Mouse (Mus musculus) CD4-positive, CD25-positive, alpha-beta regulatory T cell, adult 4 months (primary cell): ENCODE measurements around the gene Zfp423. TPM values are rescaled to one million over a fixed set of nuclear protein-coding genes. Genes with fewer than 3 reads are reported as not detected.

ENCODE experiments used
- ATAC-seq: one replicate; pipeline ENCODE4 v1.8.0; 2017
- polyA plus RNA-seq, 2 experiments: library from polyadenylated mRNA; unstranded; fragments of 100-300 nt; shearing (Covaris generic); gene quantifications; one replicate each; pipeline ENCODE4 v1.2.1; 2017

Gene Zfp423
- not detected for polyA plus RNA-seq

DNA sequence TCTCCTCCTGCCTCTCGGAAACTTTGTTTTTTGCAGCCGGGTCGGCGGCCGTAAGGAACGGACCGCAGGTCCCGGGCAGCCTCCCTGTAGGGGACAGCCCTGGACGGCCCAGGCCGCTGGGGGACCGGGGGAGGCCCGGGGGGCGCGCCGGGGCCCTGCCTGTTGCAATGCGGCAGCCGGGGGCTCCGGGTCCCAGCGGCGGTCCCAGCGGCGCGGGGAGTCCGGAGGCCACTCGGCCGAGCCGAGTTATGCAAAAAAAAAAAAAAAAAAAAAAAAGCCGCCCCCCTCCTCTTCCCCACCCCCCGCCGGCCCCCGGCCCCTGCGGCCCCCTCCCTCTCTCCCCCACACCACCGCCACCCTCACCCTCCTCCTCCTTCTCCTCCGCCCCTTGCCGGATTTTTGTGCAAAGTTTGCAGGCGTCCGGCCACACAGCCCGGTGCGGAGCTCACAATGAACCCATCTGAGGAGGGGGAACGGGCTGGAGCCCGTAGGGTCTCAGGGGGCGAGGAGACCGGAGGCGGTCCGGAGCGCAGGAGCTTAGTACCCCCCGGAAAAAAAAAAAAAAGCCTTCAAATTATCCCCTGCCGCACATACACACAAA, at the start of gene Zfp423:
Gene Zfp423 (minus strand): TSS at position 276 of the 601 bp plus-strand sequence.
- no peak for ATAC-seq

DNA sequence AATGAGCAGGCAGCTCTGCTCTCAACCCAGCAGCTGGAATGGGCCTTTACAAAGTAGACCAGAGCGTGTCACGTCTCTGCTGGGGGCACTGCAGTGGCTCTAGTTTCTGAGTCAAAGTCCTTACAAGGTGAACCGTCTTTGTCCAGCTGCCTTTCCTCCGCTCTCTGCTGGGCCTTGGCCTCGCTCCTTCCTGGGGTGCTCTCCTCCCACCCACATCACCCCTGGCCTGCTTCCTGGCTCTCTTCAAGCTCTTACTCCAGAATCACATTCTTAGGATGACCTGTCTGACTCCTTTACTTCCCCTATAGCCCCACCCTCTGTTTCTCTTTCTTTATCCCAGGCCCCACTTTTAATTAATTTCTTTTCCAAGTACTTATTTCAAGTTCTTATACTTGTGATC, 47.4 kb upstream of the Zfp423 start:
- no peak for ATAC-seq

DNA sequence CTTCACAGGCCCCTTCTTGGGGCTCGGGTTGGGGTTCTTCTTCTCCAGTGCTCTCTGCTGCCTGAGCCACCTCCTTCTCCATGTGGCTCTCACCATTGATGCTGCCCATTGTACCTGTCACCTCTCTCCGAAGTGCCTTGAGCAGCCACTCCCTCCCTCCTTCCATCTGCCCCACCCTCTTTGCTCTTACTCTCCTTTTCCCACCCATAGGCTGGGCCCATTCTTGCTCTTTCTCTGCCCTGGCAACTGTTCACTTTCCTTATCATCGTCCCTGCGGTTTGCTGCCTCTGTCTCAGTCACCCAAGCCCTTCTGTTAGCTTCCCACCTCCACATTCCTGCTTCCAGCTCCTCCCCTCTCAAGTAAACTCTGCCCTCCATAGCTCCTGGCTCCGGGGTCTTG, 25.4 kb upstream of the Zfp423 start:
- no peak for ATAC-seq

DNA sequence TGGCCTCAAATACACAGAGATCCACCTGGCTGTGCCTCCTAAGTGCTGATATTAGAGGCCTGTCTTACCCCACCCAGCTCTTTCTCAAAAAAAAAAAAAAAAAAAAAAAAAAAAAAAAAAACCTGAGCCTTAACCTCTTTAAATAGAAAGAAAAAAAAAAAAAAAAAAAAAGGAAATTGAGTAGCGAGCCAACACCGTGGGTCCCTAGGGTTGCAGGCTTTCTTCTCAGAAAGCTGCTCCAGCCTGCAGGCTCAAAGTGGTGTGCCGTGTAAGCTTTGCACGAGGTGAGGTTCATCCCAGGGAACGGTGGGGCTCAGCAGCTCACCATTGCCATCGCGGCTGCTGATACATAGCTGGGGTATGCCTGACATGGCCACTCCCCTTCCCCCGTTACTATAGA, 24.6 kb upstream of the Zfp423 start:
- no peak for ATAC-seq

DNA sequence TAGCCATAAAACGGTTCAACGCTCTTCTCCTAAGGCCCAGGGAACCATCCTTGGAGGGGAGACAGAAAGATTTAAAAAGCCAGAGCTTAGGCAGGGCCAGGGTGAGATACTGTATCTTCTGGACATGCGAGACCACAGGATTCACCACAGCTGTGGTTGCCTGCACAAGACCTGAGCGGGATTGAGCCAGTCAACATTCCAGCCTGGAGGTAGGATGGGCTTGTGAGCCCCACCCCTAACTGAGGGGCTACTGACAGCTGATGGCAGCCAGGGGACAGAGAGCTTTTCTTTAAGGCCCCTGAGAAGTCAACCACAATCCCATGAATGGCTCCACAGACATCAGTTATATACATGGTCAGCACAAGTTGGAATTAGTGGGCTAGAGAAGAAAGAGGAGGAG, 23.5 kb upstream of the Zfp423 start:
- ATAC-seq, result no peak

DNA sequence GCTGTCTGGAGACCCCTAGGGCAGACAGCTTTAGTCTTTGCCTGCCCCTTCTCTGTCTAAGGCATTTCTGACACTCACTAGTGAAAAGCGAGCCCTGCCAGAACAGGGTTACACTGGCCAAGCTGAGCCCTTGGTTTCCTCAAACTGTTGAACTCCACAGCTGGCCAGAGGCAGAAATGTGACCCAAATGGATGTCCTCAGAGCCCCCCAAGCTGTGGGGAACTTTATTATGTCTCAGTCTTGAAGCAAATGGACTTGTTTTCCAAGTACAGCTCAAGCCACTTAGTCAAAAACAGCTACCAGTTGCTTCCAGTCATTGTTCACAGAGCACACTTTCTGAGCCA, 16.0 kb upstream of the Zfp423 start:
- no peak for ATAC-seq

DNA sequence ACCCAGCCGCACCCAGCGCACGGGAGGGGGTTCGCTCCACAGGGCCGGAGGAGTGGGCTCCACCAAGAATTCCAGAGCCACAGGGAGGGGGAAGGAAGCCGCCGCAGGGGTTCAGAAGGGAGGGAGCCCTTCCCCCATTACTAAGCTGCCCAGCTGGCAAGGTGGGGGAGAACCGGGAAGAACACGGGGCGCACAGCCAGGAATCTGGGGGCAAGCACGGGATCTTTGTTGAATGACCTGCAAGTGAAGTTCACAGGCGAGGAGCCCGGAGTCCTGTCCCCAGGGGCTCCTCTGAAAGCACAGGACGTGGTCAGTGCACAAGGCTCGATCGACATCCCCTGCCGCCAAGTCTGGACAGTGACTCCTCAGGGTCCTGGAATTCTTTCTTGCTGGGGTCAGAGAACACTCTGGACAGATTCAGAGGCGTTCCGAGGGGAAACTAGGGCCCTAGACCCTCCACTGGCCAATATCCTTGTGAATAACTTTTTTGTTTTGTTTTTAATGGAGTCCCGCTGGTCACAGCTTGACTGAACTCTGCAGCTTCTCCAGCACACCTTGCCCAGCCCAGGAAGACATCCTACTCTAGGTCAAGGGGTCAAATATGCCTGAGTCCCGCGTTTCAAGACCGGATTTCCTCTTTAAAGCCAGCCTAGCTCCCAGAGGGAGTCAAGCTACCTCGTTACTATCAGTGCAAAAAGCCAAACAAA, 15.5 kb upstream of the Zfp423 start:
- ATAC-seq, result no peak

DNA sequence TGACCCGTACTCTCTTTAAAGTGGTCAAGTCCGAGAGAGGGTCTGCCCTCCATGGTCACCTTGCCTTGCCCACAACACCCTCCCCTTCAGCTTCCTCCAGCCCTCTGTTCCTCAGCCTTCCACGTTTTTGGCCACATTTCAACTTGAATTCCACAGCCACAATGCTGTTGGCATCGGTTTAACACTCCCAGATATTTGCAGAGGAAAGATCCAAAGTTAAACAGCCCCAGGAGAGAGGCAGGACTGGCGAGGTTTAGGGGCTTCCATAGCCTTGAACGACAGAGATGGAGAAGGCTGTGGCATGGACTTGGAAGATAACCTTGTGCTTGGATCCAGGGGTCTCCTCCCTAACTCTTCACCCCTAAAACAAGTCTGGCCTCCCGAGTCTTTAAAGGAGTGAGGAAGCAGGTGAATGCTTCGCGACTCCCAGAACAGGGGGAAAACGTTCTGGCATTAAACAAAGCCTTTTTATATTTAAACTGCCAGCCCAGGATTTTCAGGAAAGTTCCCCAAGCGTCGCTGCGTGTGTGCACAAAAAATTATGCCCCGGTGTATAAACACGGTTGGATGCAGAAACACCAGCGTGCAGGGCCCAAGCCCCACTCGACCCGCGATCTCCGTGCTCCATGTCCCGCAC, 14.8 kb upstream of the Zfp423 start:
- no peak for ATAC-seq

DNA sequence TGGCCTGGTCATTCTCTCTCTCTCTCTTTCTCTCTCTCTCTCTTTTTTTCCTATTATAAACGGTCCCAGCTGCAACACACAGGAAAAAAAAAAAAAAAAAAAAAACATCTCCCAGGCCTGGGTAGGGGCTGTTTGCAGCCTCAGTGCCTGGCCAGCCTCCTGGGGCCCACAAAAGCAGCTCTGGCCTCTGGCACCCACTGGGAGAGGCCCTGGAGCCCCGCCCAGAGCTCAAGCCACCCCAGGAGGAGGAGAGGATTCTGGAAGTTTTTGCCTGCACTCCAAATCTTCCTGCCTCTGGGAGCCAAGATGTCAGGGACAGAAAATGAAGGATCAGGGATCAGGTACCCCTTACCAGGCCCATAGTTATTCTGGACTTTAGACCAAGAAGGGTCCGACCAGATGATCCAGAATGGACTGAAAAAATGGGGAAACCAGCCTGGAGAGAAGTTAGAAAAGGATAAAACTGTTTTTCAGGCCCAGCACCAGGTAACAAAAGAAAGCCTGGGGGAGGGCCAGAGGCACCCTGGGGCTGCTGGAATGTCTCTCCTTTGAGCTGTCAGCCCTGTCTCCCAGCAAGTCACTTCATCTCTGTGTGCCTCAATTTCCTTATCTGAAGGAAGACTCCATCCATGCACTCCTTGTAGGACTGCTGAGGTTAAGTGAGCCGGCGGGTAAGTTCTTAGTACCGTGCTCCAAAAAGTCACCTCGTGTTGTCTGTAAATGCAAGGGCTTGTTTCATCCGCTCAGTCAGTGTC, 8.6 kb upstream of the Zfp423 start:
- ATAC-seq, result no peak

DNA sequence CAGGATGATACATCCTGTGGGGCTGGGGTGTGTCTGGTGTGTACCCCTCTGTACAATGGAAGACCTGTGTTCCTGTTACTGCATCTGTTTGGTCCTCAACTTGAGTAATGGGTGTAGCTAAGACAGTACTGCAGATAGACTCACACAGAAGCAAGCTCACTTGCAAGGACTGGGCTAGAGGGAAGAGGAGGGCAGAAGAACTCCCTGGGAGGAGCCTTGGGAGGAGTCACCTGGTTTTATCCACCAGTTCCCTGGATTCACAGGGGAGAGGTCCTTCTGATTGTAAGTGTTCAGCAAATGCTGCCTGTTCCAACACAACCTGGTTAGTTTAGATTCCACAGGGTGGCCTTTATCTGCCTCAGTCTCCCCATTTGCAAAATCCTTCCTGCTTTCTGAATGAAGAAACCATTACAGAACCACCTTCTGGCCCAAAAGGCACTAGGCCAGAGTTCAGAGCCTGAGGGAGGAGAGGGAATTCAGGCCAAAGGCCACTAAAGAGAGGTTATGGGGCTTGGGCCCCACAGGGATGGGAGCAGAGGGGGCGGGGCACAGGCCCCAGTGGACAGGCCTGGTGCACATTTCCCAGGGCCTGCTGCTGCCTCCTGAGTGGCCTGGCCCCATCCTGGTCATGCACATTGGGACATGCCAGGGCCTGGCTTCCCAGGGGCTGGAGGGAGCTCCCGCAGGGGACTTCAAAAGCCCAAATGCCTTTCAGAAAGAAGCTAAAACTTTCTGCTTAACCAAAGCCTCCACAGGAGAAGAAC, 7.8 kb upstream of the Zfp423 start:
- ATAC-seq, result no peak

DNA sequence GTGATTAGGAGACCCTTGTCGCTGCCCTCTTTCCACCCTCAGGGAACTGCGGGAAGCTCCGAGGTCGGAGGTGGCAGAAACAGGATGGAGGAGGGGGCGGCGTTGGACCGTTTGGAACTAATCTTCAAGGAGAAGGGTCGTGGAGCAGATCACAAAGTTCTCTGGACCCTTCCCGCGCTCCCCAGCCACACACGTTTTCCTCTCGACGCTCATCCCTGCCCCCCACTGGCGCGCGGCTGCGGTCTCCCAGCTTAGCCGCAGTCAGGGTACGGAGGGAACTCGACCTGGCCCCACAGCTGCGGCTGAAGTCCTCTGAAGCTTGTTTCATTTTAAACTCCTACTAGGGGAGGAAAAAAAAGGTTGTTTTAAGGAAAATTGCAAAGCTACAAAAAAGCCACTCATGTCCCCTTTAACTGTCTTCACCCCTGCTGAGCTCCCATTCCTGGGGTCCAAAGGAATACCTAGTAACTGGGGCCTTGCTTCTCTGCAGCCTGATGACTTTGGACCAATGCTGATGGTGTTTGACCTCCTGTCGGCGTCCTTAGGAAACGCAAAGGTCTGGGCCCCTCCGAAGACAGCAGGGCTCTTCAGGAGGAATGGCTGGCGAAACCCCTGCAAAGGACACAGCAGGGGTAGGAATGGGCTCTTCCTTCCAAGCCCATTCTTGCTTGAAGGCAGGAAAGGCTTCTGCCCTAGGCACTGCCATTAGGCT, 3.3 kb upstream of the Zfp423 start:
- ATAC-seq, result no peak

DNA sequence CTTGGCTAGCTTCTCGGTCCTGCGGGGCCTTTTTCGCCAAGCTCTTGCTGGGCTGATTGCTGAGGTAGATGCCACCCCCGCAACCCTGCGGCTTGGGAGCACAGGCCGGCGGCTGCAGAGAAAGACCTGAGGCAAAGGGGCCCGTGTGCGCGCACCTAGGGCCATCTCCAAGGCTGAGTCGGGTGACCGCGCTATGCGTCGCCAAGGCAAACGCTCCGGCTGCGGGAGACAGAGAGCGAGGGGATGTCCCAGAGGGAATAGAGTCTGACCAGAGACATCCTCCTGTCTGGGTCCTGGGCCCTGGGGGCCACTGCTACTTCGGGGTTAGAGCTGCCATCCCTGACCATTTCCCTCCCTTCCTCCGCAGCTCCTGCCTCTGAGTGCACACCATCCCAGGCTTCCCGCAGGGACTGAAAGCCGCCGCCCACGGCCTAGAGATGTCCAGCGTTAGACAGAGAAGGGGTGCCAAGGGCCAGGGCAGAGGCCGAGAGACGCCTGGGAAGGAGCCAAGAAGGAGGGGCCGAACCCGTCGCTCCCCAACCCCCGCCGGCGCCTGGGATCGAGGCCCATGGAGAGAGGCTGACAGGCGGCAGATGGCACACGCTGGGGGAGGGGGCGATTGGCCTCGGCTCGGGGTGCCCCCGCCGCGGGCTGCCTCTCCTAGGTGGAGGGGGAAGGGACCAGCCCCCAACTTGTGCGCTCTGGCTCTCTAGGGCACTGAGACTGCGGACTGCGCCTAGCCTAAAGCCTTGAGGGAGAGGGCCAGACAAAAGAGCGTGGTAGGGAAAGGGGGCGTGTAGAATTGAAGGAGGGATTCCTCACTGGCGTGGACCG, 2.5 kb upstream of the Zfp423 start:
- no peak for ATAC-seq

DNA sequence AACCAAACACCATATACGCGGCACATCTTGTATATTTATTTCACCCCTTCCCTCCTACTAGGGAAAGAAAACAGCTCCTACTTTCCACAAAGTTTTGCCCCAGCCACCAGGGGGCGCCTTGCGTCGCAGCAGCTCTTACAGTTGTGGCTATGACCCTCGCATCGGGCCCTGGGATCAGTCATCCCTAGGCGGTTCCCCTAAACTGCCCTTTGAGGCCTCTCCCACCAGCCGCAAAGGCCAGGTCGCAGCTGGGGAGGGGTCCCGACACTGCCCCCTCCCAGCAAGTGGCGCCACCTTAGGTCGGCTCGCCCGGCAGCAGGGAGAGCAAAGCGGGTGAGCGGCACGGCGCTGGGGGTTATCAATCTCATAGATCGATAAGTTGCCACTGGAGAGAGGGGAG, 1.7 kb upstream of the Zfp423 start:
- ATAC-seq, result no peak

DNA sequence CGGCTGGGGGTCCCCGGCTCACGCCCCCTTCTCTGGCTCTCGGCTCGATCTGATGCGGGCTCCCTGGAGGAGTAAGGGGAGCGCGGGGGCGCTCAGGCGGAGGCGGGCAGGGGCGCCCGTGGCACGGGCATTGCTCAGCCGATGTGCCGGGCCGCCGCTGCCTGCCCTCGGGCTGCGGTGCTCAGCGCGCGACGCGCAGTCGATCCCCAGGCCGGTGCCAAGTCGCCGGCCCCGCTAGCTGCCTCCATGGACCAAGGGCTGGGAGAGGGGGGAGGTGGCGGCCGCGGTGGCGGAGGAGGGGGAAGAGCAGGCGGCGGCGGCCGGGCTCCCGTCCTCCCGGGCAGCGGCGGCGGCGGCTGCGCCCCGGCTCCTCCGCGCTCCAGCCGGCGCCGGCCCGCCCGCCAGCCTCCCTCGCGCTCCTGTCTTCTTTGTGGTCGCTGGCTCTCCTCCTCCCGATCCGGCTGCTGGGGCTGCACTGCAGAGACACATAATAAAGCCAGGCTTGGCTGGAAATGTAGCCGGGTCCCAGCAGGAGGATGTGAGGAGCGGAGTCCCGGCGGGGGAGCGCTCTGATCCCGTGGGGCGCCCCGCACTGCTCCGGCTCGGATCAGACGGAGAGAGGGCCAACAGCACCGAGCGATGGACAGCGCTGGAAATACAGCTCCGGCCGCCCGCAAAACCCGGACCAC, 810 bp upstream of the Zfp423 start:
- no peak for ATAC-seq

DNA sequence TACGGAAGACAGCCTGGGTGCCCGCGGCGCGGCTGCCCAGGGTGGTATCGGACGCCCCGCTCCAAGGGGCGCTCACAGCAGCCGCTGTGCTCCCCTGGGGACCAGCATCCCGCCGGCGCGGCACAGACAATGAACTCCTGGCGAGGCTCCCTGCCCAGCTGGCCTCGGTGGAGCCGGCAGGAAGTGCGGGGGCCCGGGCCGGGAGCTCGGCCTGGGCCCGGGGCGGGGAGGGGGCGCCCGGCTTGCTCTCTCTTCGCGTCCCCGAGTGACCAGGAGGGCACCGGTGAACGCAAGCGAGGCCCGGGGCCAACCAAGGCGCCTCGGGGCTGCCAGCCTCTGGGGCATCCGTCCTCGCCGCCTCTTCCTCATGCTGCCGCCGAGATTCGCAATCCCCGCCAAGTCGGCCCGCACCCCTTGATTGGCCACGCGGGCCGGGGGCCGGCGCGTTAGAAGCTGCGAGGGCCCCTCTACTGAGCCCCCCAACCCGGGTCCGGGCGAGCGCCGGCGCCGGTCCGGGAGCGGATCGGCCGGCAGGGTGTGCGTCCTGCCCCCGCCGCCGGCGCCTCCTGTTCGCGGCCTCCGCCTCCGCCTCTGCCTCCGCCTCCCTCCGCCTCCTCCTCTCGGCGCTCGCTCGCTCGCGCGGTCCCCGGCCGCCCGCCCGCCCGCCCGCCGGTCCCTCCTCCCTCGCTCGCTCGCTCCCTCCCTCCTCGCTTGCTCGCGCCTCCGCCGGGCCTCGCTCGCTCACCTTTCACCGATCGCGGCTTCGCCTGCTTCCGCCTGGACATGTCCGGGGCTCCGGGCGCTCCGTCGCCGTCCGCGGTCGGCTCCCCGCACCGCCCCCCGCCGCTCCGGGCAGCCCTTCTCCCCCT, 710 bp downstream of the Zfp423 start:
- ATAC-seq, result no peak

DNA sequence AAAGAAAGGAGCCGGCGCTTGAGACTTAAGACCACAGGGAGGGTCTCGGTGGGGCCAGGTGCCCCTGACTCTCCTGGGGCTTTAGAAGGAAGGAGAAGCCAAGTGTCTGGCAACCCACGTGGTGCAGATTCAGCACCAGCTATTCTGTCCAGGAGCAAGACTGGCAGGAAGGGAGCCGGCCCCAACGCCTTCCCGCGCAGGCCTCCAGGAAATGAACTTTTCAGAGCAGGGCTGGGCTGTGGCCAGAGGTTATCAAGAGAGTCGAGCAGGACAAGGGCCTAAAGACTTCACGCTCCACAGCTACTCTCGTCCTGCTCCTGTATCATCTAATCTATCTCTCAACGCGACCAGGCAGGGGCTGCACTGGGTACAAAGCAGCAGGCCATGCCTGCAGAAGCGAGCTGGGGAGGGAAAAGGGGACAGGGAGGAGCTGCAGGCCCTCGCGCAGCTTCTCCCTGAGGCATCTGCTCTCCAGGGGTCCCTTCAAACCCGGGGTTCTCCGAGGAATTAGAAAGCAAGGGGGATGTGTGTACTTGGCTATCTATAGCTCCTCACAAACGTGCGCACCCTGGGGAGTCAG, 1.4 kb downstream of the Zfp423 start:
- ATAC-seq, result no peak

DNA sequence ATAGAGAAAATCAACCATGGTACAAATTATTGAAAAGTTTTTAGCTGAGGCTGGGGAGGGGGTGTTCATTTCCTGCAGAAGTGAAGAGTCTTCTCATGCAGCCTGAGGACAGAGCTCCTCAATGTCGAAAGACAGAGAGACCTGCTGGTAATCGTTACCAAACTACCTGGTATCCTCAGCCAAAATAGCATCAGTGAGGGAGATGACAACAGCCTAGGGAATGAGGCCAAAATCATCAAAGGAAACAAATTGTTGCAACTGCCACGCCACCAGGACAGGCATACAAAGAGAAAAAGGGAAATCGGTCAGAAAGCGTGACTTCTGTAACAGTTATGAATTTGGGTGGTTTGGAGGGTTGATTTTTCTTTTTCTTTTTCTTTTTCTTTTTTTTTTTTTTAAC, 3.4 kb downstream of the Zfp423 start:
- ATAC-seq, result no peak

DNA sequence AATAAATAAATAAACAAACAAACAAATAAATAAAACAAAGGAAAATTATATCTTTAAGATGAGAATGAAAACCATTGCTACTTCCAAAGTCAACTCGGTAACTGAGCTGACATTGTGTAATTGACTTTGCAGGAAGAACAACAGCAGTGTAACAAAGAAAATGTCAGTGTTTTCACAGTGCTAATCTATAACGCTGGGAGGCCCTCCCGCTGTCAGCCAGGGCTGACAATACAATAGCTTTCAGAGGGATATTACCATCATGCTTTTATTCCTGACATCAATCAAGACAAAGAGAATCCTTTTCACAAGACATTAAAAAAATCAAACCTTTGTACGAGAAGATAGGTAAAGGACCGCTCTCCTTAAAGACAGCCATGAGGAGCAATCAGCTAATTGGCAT, 5.9 kb downstream of the Zfp423 start:
- no peak for ATAC-seq

DNA sequence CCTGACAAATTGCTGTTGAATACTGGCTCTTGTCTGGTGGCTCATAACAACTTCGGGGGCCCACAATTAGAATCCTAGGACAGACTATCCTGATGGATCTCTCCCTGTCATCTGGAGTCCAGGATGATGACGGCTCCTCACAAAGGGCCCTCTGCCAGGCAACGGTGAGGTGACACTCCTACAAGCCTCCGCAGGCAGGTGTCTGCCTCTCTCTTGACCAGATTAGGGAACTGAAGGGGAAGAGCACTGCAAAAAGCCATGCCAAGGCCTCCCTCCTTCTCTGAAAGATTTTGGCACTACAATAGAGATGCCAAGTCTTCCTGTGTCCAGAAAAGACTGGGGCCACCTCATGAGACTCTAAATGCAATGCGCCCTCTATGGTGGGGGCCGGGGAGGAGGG, 7.1 kb downstream of the Zfp423 start:
- no peak for ATAC-seq
